Mouse (Mus musculus) cerebellum, adult 2 months (tissue): ENCODE measurements at regions not wholly inside any gene's neighbourhood (a gene's known extent, or its start where the extent isn't known, plus 50 kb on each side); places are given as distances from the start of the nearest gene placed in this dataset.
A peak's percentile ranks its signal among the peaks of the same experiment; 100 is the strongest.

ENCODE experiments used
- DNase-seq, 2 experiments: peaks; one replicate each; pipeline ENCODE4 v3.0.0; 2021
- H3K27ac ChIP-seq: fragments of 200-500 bp; 2 replicates; pipeline ENCODE4 v1.5.1; 2012; ENCODE audit warnings: low read length, control low read depth, inconsistent platforms; ENCODE audit not compliant: insufficient read depth
- H3K27me3 ChIP-seq: fragments of 200-500 bp; 2 replicates; pipeline ENCODE4 v1.6.1; 2012; ENCODE audit warnings: inconsistent platforms, mild to moderate bottlenecking, low read length, moderate library complexity; ENCODE audit not compliant: control insufficient read depth, insufficient read depth
- H3K4me1 ChIP-seq: fragments of 200-500 bp; 2 replicates; pipeline ENCODE4 v1.6.1; 2011; ENCODE audit warnings: low read length; ENCODE audit not compliant: control insufficient read depth, insufficient read depth
- H3K4me3 ChIP-seq: fragments of 200-500 bp; replicated peaks from 2 replicates; pipeline ENCODE3; 2011; ENCODE audit warnings: mild to moderate bottlenecking, low read depth, low read length, control low read depth; ENCODE audit not compliant: insufficient read depth
- CTCF ChIP-seq: fragments of 200-500 bp; IDR thresholded peaks from 2 replicates; pipeline ENCODE4 v1.5.1; 2011; ENCODE audit warnings: low read depth, mild to moderate bottlenecking, control low read depth, low read length, moderate library complexity, borderline replicate concordance; ENCODE audit not compliant: insufficient read depth
- POLR2A ChIP-seq: fragments of 200-500 bp; IDR thresholded peaks from 2 replicates; pipeline ENCODE4 v1.6.1; 2011; ENCODE audit warnings: low read length, control low read depth, borderline replicate concordance; ENCODE audit not compliant: insufficient read depth
- WGBS: fragments of 180-500 bp; shearing (Covaris S2); methylation state at CpG from one replicate; pipeline ENCODE4 v1.1.7; 2018; 5-methylcytosine and 5-hydroxymethylcytosine counted together

DNA sequence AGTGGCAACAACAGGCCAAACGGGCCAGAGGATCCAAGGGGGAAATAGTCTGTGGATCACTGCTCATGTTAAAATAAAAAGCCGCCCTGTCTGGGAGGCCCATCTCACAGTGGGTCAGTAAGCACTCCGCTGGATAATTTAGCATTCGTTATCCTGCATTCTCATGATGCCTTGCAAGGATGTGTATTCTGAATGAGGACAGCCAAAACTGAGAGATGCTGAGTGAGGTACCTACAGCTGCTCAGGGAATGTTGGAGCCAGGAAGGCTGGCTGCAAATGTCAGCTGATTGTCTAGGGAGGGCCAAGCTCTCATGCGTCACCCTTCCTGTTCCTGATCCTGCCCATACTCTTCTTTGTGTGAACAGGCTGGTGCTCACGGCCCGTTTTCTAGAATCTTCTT is 489.1 kb upstream of the Gm19410 start:
- DNase-seq, result no peak
- H3K27me3 ChIP-seq, result no peaks in the 10 kb centered on the region
- H3K4me1 ChIP-seq, result no peaks in the 10 kb centered on the region
- 53% methylated on average over 7 of the region's 7 CpGs for WGBS
- TF ChIP-seq CTCF, result no peak
- no peak for TF ChIP-seq POLR2A
- H3K4me3 ChIP-seq, result no peak overlapping the region
- H3K27ac ChIP-seq, result no peak overlapping the region

DNA sequence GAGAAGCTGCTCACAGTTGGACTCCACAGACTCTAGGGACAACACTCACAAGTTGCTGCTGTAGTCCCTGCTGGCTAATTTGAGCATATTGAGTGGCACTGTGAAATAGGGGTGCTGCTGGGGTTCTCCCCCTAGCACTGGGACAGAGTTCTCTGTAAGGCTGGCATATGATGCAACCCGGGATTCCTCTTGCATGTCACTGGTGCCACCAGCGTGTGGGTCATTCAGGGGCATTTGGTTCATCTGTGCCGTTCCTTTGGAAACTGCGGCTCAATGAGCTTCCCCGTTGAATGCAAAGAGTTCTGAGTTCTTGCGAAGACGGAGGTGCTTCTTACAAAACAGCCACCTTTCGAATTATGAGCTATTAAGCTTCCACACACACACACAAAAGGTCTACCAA is 486.6 kb upstream of the Gm19410 start:
- TF ChIP-seq POLR2A (no peak), CTCF (no peak)
- H3K27me3 ChIP-seq, result no peaks in the 10 kb centered on the region
- WGBS, result 96% methylated on average over 8 of the region's 8 CpGs
- no peak overlapping the region for H3K4me3 ChIP-seq
- no peak overlapping the region for H3K27ac ChIP-seq
- no peak for DNase-seq
- H3K4me1 ChIP-seq, result no peaks in the 10 kb centered on the region

DNA sequence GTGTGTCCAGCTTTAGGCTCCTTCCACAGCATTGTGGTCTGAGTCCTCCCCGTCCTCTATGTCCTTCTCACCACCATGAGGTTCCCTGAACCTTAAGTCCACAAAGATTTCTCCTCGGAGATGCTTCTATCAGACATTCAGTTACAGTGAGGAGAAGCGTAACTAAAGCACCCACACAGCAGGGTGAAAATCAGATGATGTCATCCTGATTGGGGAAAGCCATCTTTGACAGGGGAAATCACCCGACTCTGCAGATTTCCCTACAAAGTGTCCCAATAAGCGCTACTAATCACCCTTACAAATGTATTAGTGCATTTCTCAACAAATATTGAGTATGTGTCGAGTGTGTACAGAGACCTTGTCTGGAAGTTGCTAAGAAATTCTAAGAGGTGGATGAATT is 484.8 kb upstream of the Gm19410 start:
- H3K4me1 ChIP-seq, result no peaks in the 10 kb centered on the region
- H3K27me3 ChIP-seq, result no peaks in the 10 kb centered on the region
- DNase-seq, result no peak
- no peak overlapping the region for H3K4me3 ChIP-seq
- TF ChIP-seq POLR2A, result no peak
- no peak for TF ChIP-seq CTCF
- WGBS, result 86% methylated on average over 6 of the region's 6 CpGs
- no peak overlapping the region for H3K27ac ChIP-seq

DNA sequence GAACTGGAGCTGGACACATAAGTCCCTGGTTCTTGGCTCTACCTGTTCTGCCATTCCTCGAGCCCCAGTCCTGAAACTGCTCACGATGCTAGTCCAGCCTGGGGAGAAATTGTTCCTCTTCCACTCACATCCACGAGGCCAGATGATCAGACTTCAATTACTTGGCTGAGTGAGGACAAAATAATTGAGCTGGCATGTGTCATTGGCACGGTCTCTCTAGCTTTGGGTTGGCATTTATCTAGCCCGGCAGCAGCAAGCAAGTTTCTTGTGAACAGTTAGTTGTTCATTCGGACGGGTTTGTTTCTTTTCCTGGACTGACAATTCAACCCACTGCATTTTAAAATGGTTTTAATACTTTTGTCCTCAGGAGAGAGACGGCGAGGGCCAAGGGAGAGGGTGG is 482.2 kb upstream of the Gm19410 start:
- no peak for TF ChIP-seq CTCF
- TF ChIP-seq POLR2A, result no peak
- WGBS, result 12% methylated on average over 9 of the region's 9 CpGs
- no peaks in the 10 kb centered on the region for H3K4me1 ChIP-seq
- DNase-seq, result peak in 1 of 2 experiments; percentile 24
- H3K4me3 ChIP-seq, result no peak overlapping the region
- H3K27me3 ChIP-seq, result no peaks in the 10 kb centered on the region
- H3K27ac ChIP-seq, result no peak overlapping the region

DNA sequence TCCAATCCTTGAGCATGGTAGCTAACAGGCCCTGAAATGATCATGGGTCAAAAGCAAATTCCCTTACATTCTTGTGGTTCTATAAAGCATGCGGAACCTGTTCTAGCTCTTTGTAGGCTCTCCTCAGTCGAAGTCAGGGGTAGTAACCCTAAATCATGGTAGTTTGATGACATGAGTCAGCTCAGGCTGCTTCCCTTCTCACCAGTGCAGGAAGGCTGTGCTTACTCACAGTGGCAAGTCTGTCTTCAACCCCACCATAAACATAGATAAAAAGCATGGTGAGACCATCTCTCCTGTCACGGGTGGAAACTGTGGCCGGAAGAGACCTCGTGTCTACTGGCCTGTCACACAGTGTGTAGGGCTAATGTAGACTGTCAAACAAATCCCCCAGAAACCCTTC is 476.6 kb upstream of the Gm19410 start:
- Histone ChIP-seq H3K27me3 (no peaks in the 10 kb centered on the region), H3K4me3 (no peak overlapping the region), H3K27ac (no peak overlapping the region), H3K4me1 (no peaks in the 10 kb centered on the region)
- TF ChIP-seq CTCF (no peak), POLR2A (no peak)
- 75% methylated on average over 5 of the region's 5 CpGs for WGBS
- DNase-seq, result no peak

DNA sequence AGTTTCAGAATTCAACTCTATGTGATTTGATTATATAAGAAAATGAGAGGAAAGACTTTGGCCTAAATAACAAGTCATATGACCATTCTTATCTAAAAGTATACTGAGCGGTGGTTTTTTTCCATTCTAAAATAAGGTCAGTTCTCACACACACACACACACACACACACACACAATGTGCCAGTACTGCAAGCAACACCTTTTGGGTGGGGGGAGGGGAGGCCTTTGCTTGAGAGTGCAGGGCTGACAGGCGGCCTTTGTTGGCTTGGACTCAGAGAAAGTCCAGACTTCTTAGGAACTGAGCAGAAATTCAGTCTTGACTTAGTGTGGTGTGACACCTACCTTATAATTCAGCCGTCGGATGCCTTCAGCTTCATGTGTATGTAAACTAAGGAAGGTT is 475.6 kb upstream of the Gm19410 start:
- H3K4me3 ChIP-seq, result no peak overlapping the region
- DNase-seq, result no peak
- no peak overlapping the region for H3K27ac ChIP-seq
- 86% methylated on average over 4 of the region's 4 CpGs for WGBS
- TF ChIP-seq POLR2A, result no peak
- no peak for TF ChIP-seq CTCF
- no peaks in the 10 kb centered on the region for H3K27me3 ChIP-seq
- H3K4me1 ChIP-seq, result no peaks in the 10 kb centered on the region

DNA sequence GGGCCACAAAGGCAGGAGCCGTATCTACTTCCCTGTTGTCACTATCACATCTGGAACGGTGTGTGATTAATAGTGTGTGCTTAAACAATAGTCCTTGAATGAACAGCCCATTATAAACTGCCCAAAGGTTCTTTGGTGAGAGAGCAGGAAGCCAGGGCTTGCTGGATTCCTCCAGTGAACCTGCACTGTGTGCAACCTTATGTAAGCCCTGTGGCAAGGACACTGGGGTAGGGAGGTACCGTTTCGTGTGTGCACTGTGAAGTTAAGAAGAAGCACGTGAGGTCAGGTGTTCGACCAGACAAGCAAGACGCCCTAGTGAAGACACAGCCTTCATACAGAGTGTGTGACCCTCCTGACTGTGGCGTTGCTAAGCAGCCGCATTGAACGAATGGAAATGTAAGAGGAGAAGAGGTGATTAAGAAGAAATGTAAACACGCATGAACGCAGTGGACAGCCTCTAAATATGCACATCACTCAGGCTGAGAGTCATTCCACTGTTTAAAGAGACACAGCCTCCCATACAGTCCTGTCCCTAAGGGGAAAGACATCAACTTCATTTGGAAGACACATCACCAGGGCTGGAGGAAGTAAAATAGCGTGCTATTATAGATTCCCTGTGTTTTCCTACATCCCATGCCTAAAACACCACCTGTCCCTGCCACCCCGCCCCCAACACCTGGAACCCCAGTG is 472.0 kb upstream of the Gm19410 start:
- H3K27ac ChIP-seq, result no peak overlapping the region
- 71% methylated on average over 14 of the region's 14 CpGs for WGBS
- TF ChIP-seq POLR2A (no peak), CTCF (no peak)

DNA sequence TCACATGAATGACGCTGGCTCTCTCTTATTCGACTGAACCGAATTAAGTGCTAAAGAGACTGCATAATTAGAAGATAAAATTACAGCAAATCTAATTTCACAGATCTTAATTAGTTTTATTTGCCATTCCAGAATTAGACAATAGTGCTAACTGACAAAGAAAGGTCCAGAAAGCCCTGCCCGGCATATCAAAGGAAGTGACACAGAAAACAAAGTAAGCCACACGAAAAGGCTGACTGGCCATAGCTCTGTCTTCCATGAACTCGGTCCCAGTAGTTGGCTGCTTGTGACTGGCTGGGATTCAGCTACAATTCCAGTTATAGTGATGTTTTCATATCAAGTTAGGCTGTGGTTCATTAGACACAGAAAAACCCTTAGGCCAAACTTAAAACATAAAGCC is 468.7 kb upstream of the Gm19410 start:
- Histone ChIP-seq H3K4me3 (no peak overlapping the region), H3K27ac (no peak overlapping the region), H3K4me1 (0 out of 2 replicates have a peak, but pooled peaks cover 2% of the 10 kb centered on the region), H3K27me3 (no peaks in the 10 kb centered on the region)
- TF ChIP-seq POLR2A (no peak), CTCF (no peak)
- DNase-seq, result no peak
- 68% methylated on average over 6 of the region's 6 CpGs for WGBS

More for the DNA sequence above, 472.0 kb upstream of the Gm19410 start:
- Histone ChIP-seq H3K4me3 (no peak overlapping the region), H3K4me1 (no peaks in the 10 kb centered on the region), H3K27me3 (no peaks in the 10 kb centered on the region)
- DNase-seq, result no peak

DNA sequence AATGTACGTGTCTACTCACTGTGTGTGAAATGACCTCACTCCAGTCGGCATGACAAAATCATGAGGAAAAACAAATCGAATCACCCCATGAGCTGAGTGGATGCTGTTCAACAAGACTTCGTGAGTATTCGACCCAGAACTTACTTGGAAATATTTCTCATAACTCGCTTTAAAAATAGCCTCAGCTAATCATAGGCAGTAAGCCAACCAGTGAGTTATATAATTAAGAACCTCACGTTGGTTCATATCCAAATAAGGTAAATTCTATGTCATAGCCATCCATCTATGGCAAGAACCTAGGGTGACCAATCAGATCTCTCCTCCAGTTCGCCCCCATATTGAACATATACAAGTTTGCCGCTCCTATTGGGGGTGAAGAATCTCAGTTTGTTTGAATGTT is 466.5 kb upstream of the Gm19410 start:
- Histone ChIP-seq H3K4me1 (0 out of 2 replicates have a peak, but pooled peaks cover 2% of the 10 kb centered on the region), H3K27ac (no peak overlapping the region), H3K4me3 (no peak overlapping the region), H3K27me3 (no peaks in the 10 kb centered on the region)
- DNase-seq, result no peak
- TF ChIP-seq CTCF, result no peak
- 79% methylated on average over 9 of the region's 9 CpGs for WGBS
